Mouse (Mus musculus) forebrain, embryonic 16.5 days (tissue): ENCODE data around the gene Ehd1. TPM values are rescaled to one million over a fixed set of nuclear protein-coding genes. Genes with fewer than 3 reads are reported as not detected.

Source experiments
- ATAC-seq: fragments of 200-750 bp; cut with Nextera tagmentation; 2 replicates; pipeline ENCODE4 v1.8.0; 2017; ENCODE audit warnings: mild to moderate bottlenecking, moderate library complexity
- H3K27ac ChIP-seq: fragments of 300-500 bp; sonication (generic); 2 replicates; pipeline ENCODE4 v1.5.1; 2014; ENCODE audit warnings: low read length, control low read depth
- H3K27me3 ChIP-seq: fragments of 300-500 bp; sonication (generic); replicated peaks from 2 replicates; pipeline ENCODE4 v1.6.1; 2014; ENCODE audit warnings: low read length; ENCODE audit not compliant: control insufficient read depth, insufficient read depth
- H3K36me3 ChIP-seq: fragments of 300-500 bp; sonication (generic); 2 replicates; pipeline ENCODE4 v1.6.1; 2014; ENCODE audit not compliant: control insufficient read depth, insufficient read depth
- H3K4me1 ChIP-seq: fragments of 300-500 bp; sonication (generic); replicated peaks from 2 replicates; pipeline ENCODE4 v1.6.1; 2014; ENCODE audit warnings: low read length; ENCODE audit not compliant: control insufficient read depth, insufficient read depth
- H3K4me2 ChIP-seq: fragments of 300-500 bp; sonication (generic); 2 replicates; pipeline ENCODE4 v1.6.1; 2014; ENCODE audit warnings: mild to moderate bottlenecking, low read length, control low read depth
- H3K4me3 ChIP-seq: fragments of 300-500 bp; sonication (generic); replicated peaks from 2 replicates; pipeline ENCODE4 v1.5.1; 2014; ENCODE audit warnings: mild to moderate bottlenecking, low read length, control low read depth
- H3K9ac ChIP-seq: fragments of 300-500 bp; sonication (generic); replicated peaks from 2 replicates; pipeline ENCODE4 v1.6.1; 2014; ENCODE audit warnings: low read depth, low read length, control low read depth
- H3K9me3 ChIP-seq: fragments of 300-500 bp; sonication (generic); 2 replicates; pipeline ENCODE4 v1.6.1; 2016; ENCODE audit warnings: low read length; ENCODE audit not compliant: control insufficient read depth
- WGBS: fragments of 180-500 bp; shearing (Covaris S2); extraction: QIAGEN DNeasy Blood & Tissue Kit; methylation state at CpG from one replicate; pipeline ENCODE4 v1.1.7; 2014; 5-methylcytosine and 5-hydroxymethylcytosine counted together
- polyA plus RNA-seq: library from polyadenylated mRNA; unstranded; fragments of >200 nt; fragmentation: Nextera tagmentation; extraction: Ambion mirVana; gene quantifications from 2 replicates; pipeline ENCODE4 v1.2.1, GENCODE M21; 2015

Gene Ehd1
- polyA plus RNA-seq, result 105 and 106 TPM in 2 replicates

- Histone ChIP-seq H3K4me3 (peak within 1 kb of the TSS; percentile 94), H3K27ac (peak within 1 kb of the TSS; percentile 78), H3K27me3 (no peaks in the 10 kb centered on the region), H3K4me2 (peak within 1 kb of the TSS; percentile 100), H3K36me3 (peaks cover 5% of the 10 kb centered on the region), H3K9ac (peak within 1 kb of the TSS; percentile 89), H3K4me1 (peaks cover 37% of the 10 kb centered on the region), H3K9me3 (no peaks in the 10 kb centered on the region)
- peak; percentile 97 for ATAC-seq
- under 1% methylated on average over 106 of the region's 106 CpGs for WGBS
Observed at GRCm38 (mm10) chr19:6276426-6277421, at the start of gene Ehd1. Gene Ehd1, plus strand, starts transcription at chr19:6276725.

GRCm38 (mm10) chr19:6226763-6227162 lies 49.8 kb upstream of the Ehd1 start:
- Histone ChIP-seq H3K27ac (no peak overlapping the region), H3K27me3 (no peaks in the 10 kb centered on the region), H3K4me1 (no peaks in the 10 kb centered on the region), H3K9me3 (no peaks in the 10 kb centered on the region), H3K36me3 (peaks cover 13% of the 10 kb centered on the region; the same call in 1 of the 2 replicates), H3K4me2 (no peak overlapping the region), H3K9ac (no peak overlapping the region), H3K4me3 (no peak overlapping the region)
- ATAC-seq, result no peak
- WGBS, result 87% methylated on average over 14 of the region's 14 CpGs

- H3K4me1 ChIP-seq, result no peaks in the 10 kb centered on the region
- no peak overlapping the region for H3K4me2 ChIP-seq
- H3K9ac ChIP-seq, result no peak overlapping the region
- 0 out of 2 replicates have a peak, but pooled peaks have one; percentile 20 for ATAC-seq
- no peak overlapping the region for H3K27ac ChIP-seq
- H3K27me3 ChIP-seq, result no peaks in the 10 kb centered on the region
- H3K9me3 ChIP-seq, result no peaks in the 10 kb centered on the region
- no peak overlapping the region for H3K4me3 ChIP-seq
- H3K36me3 ChIP-seq, result peaks cover 13% of the 10 kb centered on the region; the same call in 1 of the 2 replicates
- WGBS, result 83% methylated on average over 4 of the region's 4 CpGs
Observed at GRCm38 (mm10) chr19:6227864-6228263, 48.7 kb upstream of the Ehd1 start.

- ATAC-seq, result no peak
- Histone ChIP-seq H3K4me1 (peaks cover 17% of the 10 kb centered on the region), H3K27ac (no peak overlapping the region), H3K4me3 (no peak overlapping the region), H3K9me3 (no peaks in the 10 kb centered on the region), H3K27me3 (no peaks in the 10 kb centered on the region), H3K9ac (no peak overlapping the region), H3K36me3 (peaks cover 13% of the 10 kb centered on the region; the same call in 1 of the 2 replicates), H3K4me2 (no peak overlapping the region)
- 93% methylated on average over 4 of the region's 4 CpGs for WGBS
Observed at GRCm38 (mm10) chr19:6230411-6230810, 46.1 kb upstream of the Ehd1 start.

- Histone ChIP-seq H3K36me3 (peaks cover 13% of the 10 kb centered on the region; the same call in 1 of the 2 replicates), H3K27me3 (no peaks in the 10 kb centered on the region), H3K4me1 (peaks cover 17% of the 10 kb centered on the region), H3K4me2 (no peak overlapping the region), H3K27ac (no peak overlapping the region), H3K9me3 (no peaks in the 10 kb centered on the region), H3K9ac (no peak overlapping the region), H3K4me3 (no peak overlapping the region)
- 89% methylated on average over 2 of the region's 2 CpGs for WGBS
- ATAC-seq, result no peak
Observed at GRCm38 (mm10) chr19:6231036-6231435, 45.5 kb upstream of the Ehd1 start.

- Histone ChIP-seq H3K4me2 (no peak overlapping the region), H3K9me3 (no peaks in the 10 kb centered on the region), H3K4me1 (peaks cover 22% of the 10 kb centered on the region), H3K9ac (no peak overlapping the region), H3K4me3 (no peak overlapping the region), H3K27me3 (no peaks in the 10 kb centered on the region), H3K36me3 (peaks cover 4% of the 10 kb centered on the region; the same call in 1 of the 2 replicates), H3K27ac (no peak overlapping the region)
- ATAC-seq, result no peak
- WGBS, result 91% methylated on average over 16 of the region's 16 CpGs
Observed at GRCm38 (mm10) chr19:6233647-6234046, 42.9 kb upstream of the Ehd1 start.

GRCm38 (mm10) chr19:6234337-6235083 lies 42.0 kb upstream of the Ehd1 start:
- 66% methylated on average over 11 of the region's 11 CpGs for WGBS
- H3K4me3 ChIP-seq, result peak overlapping the region; percentile 91

GRCm38 (mm10) chr19:6235084-6236052 lies 41.2 kb upstream of the Ehd1 start, which contains the start of gene Ppp2r5b:
Gene Ppp2r5b, minus strand, starts transcription at chr19:6235872.
- Histone ChIP-seq H3K36me3 (peaks cover 2% of the 10 kb centered on the region; the same call in 1 of the 2 replicates), H3K27ac (peak within 1 kb of the TSS; percentile 95), H3K9me3 (no peaks in the 10 kb centered on the region), H3K4me3 (peak within 1 kb of the TSS; percentile 91), H3K9ac (peak within 1 kb of the TSS; percentile 86), H3K4me1 (peaks cover 22% of the 10 kb centered on the region), H3K4me2 (peak within 1 kb of the TSS; percentile 99), H3K27me3 (no peaks in the 10 kb centered on the region)
- peak; percentile 96 for ATAC-seq
- WGBS, result 2% methylated on average over 48 of the region's 48 CpGs

More at GRCm38 (mm10) chr19:6234337-6235083, 42.0 kb upstream of the Ehd1 start:
- Histone ChIP-seq H3K36me3 (peaks cover 4% of the 10 kb centered on the region; the same call in 1 of the 2 replicates), H3K4me1 (peaks cover 22% of the 10 kb centered on the region), H3K4me2 (peak overlapping the region; percentile 99), H3K9ac (peak overlapping the region; percentile 86), H3K27ac (no peak overlapping the region), H3K27me3 (no peaks in the 10 kb centered on the region), H3K9me3 (no peaks in the 10 kb centered on the region)
- no peak for ATAC-seq
